Mouse (Mus musculus) liver, embryonic 14.5 days (tissue): ENCODE results near the gene Kif28. TPM values are rescaled to one million over a fixed set of nuclear protein-coding genes. Genes with fewer than 3 reads are reported as not detected.

ENCODE experiments used
- ATAC-seq: fragments of 200-750 bp; cut with Nextera tagmentation; 2 replicates; pipeline ENCODE4 v1.8.0; 2017; ENCODE audit warnings: moderate number of reproducible peaks, mild to moderate bottlenecking, moderate library complexity; ENCODE audit not compliant: insufficient read depth
- DNase-seq, 3 experiments: peaks; one replicate each; pipeline ENCODE4 v3.0.0-alpha.2; 2012 to 2013; ENCODE audit warnings: low read depth in 3 of 3, low spot score in 3 of 3
- H3K27ac ChIP-seq: fragments of 300-500 bp; sonication (generic); 2 replicates; pipeline ENCODE4 v1.5.1; 2014; ENCODE audit warnings: moderate library complexity, mild to moderate bottlenecking, control low read depth, inconsistent platforms
- H3K27me3 ChIP-seq: fragments of 300-500 bp; sonication (generic); 2 replicates; pipeline ENCODE4 v1.6.1; 2014; ENCODE audit warnings: mild to moderate bottlenecking, low read length, moderate library complexity; ENCODE audit not compliant: control insufficient read depth, insufficient read depth
- H3K36me3 ChIP-seq: fragments of 300-500 bp; sonication (generic); replicated peaks from 2 replicates; pipeline ENCODE4 v1.6.1; 2014; ENCODE audit warnings: low read depth; ENCODE audit not compliant: control insufficient read depth, insufficient read depth
- H3K4me1 ChIP-seq, 2 experiments: fragments of 200-500 bp in 1 of 2; fragments of 300-500 bp in 1 of 2; sonication (generic) in 1 of 2; replicated peaks; 2 replicates each; pipeline ENCODE4 v1.6.1; 2012 to 2014; ENCODE audit warnings: antibody characterized with exemption in 1 of 2, inconsistent platforms in 1 of 2, low read length in 1 of 2; ENCODE audit not compliant: control insufficient read depth in 2 of 2, insufficient read depth in 2 of 2
- H3K4me2 ChIP-seq: fragments of 300-500 bp; sonication (generic); 2 replicates; pipeline ENCODE4 v1.6.1; 2014; ENCODE audit warnings: low read depth, mild to moderate bottlenecking, control low read depth, moderate library complexity
- H3K4me3 ChIP-seq, 2 experiments: fragments of 200-500 bp in 1 of 2; fragments of 300-500 bp in 1 of 2; sonication (generic) in 1 of 2; 2 replicates each; pipeline ENCODE4 v1.5.1; 2012 to 2014; ENCODE audit warnings: low read depth in 2 of 2, low read length in 2 of 2, mild to moderate bottlenecking in 2 of 2, control low read depth in 1 of 2, inconsistent platforms in 1 of 2, moderate library complexity in 1 of 2; ENCODE audit not compliant: insufficient read depth in 1 of 2
- H3K9ac ChIP-seq: fragments of 300-500 bp; sonication (generic); replicated peaks from 2 replicates; pipeline ENCODE4 v1.6.1; 2014; ENCODE audit warnings: mild to moderate bottlenecking, control low read depth, moderate library complexity
- H3K9me3 ChIP-seq: fragments of 300-500 bp; sonication (generic); 2 replicates; pipeline ENCODE4 v1.6.1; 2016; ENCODE audit warnings: low read length, mixed read lengths; ENCODE audit not compliant: control insufficient read depth
- CTCF ChIP-seq: IDR thresholded peaks from 2 replicates; pipeline ENCODE4 v1.5.1; 2016; ENCODE audit warnings: antibody characterized with exemption, low read depth, control low read depth
- EP300 ChIP-seq: IDR thresholded peaks from 2 replicates; pipeline ENCODE4 v1.6.1; 2016; ENCODE audit warnings: antibody characterized with exemption, low read depth
- whole genome bisulfite sequencing: fragments of 180-500 bp; shearing (Covaris S2); extraction: QIAGEN DNeasy Blood & Tissue Kit; methylation state at CpG from one replicate; pipeline ENCODE4 v1.1.7; 2014; ENCODE audit not compliant: insufficient replicate concordance; 5-methylcytosine and 5-hydroxymethylcytosine counted together
- polyA plus RNA-seq, 2 experiments: library from polyadenylated mRNA; depleted of rRNA in 1 of 2; stranded (reverse) in 1 of 2; unstranded in 1 of 2; fragments of >200 nt; fragmentation: Nextera tagmentation in 1 of 2; extraction: Ambion mirVana in 1 of 2; gene quantifications; 2 replicates each; pipeline versions ENCODE4 v1.2.1 to v1.2.3; 2012 to 2014

The Kif28 gene
- polyA plus RNA-seq, 2 experiments = 0.01 TPM; not detected in 1

GRCm38 (mm10) chr1:179743593-179744193 lies 1.4 kb downstream of the Kif28 start:
- Histone ChIP-seq H3K4me3 (no peak overlapping the region), H3K4me2 (no peak overlapping the region), H3K36me3 (peaks cover 48% of the 10 kb centered on the region), H3K9ac (no peak overlapping the region), H3K9me3 (no peaks in the 10 kb centered on the region), H3K27ac (no peak overlapping the region), H3K27me3 (no peaks in the 10 kb centered on the region), H3K4me1 (no peaks in the 10 kb centered on the region)
- ATAC-seq (peak; percentile 34; the same call in 1 of the 2 replicates), DNase-seq (no peak)
- TF ChIP-seq EP300 (no peak), CTCF (no peak)
- WGBS = 65% methylated on average over 4 of the region's 4 CpGs

GRCm38 (mm10) chr1:179736483-179736882 lies 8.6 kb downstream of the Kif28 start:
- Histone ChIP-seq H3K36me3 (no peaks in the 10 kb centered on the region), H3K9ac (no peak overlapping the region), H3K9me3 (no peaks in the 10 kb centered on the region), H3K4me3 (no peak overlapping the region), H3K27me3 (no peaks in the 10 kb centered on the region), H3K27ac (no peak overlapping the region), H3K4me2 (no peak overlapping the region), H3K4me1 (no peaks in the 10 kb centered on the region)
- DNase-seq (no peak), ATAC-seq (no peak)
- TF ChIP-seq EP300 = no peak
- no peak for TF ChIP-seq CTCF
- 66% methylated on average over 3 of the region's 3 CpGs for WGBS

DNA sequence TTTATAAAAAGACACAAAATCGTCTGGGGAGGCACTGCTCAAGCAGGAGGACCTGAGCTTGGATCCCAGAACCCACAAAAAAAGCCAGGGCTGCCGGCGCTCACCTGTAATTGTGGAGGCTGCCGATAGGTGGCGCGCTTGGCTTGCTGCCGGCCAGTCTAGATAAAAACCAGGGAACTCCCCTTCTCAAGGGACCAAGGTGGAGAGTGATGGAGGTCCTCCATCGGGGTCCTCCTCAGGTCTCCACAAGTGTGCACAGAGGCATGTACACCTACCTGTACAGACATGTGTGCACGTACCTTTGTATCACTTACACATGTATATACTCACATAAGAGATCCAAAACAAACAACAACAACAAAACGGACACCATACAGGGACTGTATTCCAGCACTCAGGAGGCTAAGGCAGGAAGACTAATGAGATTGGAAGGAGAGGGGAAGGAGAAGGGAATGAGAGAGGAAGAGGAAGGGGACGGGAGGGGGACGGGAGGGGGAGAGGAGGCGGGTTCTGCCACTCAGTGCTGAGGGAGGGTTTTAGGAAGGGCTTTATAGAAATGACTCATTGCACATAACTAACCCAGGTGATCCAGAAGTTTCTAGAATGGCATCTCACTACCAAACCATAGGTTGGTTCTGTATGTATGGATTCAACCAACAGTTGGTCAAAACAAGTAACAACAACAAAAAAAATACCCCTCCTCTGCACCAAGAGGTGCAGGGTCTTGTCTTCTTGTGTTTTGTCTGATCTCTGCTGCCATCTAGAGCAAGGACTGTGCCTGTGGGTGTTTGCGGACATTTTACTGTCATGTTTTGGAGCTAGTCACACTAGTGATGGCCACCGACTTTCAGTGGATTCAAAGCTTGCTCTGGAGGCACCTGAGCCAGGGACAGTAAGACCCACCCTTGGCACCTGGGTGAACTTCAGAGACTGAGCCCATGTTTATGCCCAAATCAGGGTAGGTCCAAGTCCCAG lies 10.3 kb downstream of the Kif28 start:
- H3K4me1 ChIP-seq = no peaks in the 10 kb centered on the region
- ATAC-seq (peak; percentile 43; the same call in 1 of the 2 replicates), DNase-seq (peak; percentile 17 to 37 (median 22))
- WGBS = 16% methylated on average over 15 of the region's 15 CpGs
- H3K27me3 ChIP-seq = no peaks in the 10 kb centered on the region
- H3K4me3 ChIP-seq = no peak overlapping the region
- H3K36me3 ChIP-seq = no peaks in the 10 kb centered on the region
- TF ChIP-seq EP300 = no peak
- TF ChIP-seq CTCF = peak; percentile 97
- no peaks in the 10 kb centered on the region for H3K9me3 ChIP-seq
- H3K4me2 ChIP-seq = peak overlapping the region; percentile 21; the same call in 1 of the 2 replicates
- no peak overlapping the region for H3K27ac ChIP-seq
- no peak overlapping the region for H3K9ac ChIP-seq

- no peak for TF ChIP-seq EP300
- TF ChIP-seq CTCF = no peak
- no peak overlapping the region for H3K4me3 ChIP-seq
- H3K4me2 ChIP-seq = no peak overlapping the region
- H3K9me3 ChIP-seq = no peaks in the 10 kb centered on the region
- H3K27ac ChIP-seq = no peak overlapping the region
- no peaks in the 10 kb centered on the region for H3K36me3 ChIP-seq
- ATAC-seq = no peak
- no peaks in the 10 kb centered on the region for H3K27me3 ChIP-seq
- no peak overlapping the region for H3K9ac ChIP-seq
- WGBS = 69% methylated on average over 3 of the region's 3 CpGs
- no peaks in the 10 kb centered on the region for H3K4me1 ChIP-seq
- no peak for DNase-seq
Measured at GRCm38 (mm10) chr1:179731391-179731790, 13.7 kb downstream of the Kif28 start.

- Histone ChIP-seq H3K36me3 (no peaks in the 10 kb centered on the region), H3K4me1 (no peaks in the 10 kb centered on the region), H3K27me3 (no peaks in the 10 kb centered on the region), H3K9ac (no peak overlapping the region), H3K4me2 (no peak overlapping the region), H3K4me3 (no peak overlapping the region), H3K27ac (no peak overlapping the region), H3K9me3 (no peaks in the 10 kb centered on the region)
- ATAC-seq (no peak), DNase-seq (no peak)
- 70% methylated on average over 10 of the region's 10 CpGs for WGBS
- TF ChIP-seq CTCF (peak; percentile 25; the same call in 1 of the 2 replicates), EP300 (no peak)
Measured at GRCm38 (mm10) chr1:179728661-179729060, 16.4 kb downstream of the Kif28 start.
